Mouse (Mus musculus) thymus, postnatal 25 days (tissue): ENCODE measurements around the gene Scd2.
"Not testable (repeated sequence)": the region's sequence is repeated elsewhere in the genome, so short reads cannot be mapped to it uniquely, and the experiment has no call there.

Source experiments
- DNase-seq: peaks from one replicate; pipeline ENCODE4 v3.0.0; 2022

The Scd2 gene

GRCm38 (mm10) chr19:44274452-44274851, 19.0 kb upstream of the Scd2 start:
- DNase-seq: no peak

DNA sequence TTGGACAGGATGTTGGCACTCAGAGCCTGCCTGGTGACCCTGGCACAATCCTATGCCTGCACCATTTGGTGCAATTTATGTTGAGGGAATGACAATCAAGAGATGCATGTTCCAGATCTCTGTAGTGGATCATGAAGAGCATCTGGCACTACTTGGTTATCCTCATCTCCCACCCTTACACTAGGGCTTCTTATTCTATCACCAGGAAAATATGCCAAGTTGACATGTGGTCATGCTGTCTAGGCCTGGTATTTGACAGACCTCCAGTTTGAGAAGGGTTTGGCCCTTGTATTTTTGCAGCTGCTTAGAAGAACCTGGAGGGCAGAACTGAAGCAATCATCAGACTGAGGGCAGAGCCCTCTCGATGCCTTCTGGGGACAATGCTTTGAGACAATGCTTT, 18.1 kb upstream of the Scd2 start:
- no peak for DNase-seq

GRCm38 (mm10) chr19:44276861-44277260, 16.6 kb upstream of the Scd2 start:
- no peak for DNase-seq

DNA sequence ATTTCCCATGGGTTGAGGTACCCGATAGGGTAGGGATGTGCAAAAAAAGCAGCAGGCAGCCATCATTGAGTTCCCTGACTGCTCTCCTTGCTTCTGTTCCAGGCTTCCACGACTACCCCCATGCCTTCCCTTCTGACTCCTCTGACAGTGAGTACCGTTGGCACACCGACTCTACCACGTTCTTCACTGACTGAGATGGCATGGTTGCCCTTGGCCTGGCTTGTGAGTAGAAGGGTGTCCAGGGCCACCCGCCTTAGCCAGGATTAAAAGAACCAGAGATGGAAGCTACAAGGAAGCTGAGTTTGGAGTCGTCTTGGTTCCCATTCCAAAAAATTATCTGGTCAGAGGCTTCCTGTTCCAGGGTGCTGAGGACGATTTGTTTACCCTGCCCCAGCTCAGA, 15.5 kb upstream of the Scd2 start:
- no peak for DNase-seq

GRCm38 (mm10) chr19:44280755-44281154, 12.7 kb upstream of the Scd2 start:
- DNase-seq: peak; percentile 71

DNA sequence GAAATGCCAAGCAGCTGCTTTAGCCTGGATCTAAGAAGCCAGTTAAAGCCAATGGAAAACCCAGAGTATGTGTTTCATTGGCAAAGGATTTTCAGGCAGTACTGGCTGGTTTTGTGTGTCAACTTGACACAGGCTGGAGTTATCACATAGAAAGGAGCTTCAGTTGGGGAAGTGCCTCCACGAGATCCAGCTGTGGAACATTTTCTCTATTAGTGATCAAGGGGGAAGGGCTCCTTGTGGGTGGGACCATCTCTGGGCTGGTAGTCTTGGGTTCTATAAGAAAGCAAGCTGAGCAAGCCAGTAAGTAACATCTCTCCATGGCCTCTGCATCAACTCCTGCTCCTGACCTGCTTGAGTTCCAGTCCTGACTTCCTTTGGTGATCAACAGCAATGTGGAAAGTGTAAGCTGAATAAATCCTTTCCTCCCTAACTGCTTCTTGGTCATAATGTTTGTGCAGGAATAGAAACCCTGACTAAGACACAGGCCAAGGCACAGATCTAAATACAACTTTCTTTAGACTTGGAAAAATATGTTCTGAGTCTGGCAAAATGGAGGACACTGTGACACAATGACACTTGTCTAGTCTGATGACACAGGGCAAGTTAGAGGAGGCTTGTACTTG, 11.5 kb upstream of the Scd2 start:
- not testable (repeated sequence) for DNase-seq

GRCm38 (mm10) chr19:44282534-44283156, 10.8 kb upstream of the Scd2 start:
- peak; percentile 75 for DNase-seq

DNA sequence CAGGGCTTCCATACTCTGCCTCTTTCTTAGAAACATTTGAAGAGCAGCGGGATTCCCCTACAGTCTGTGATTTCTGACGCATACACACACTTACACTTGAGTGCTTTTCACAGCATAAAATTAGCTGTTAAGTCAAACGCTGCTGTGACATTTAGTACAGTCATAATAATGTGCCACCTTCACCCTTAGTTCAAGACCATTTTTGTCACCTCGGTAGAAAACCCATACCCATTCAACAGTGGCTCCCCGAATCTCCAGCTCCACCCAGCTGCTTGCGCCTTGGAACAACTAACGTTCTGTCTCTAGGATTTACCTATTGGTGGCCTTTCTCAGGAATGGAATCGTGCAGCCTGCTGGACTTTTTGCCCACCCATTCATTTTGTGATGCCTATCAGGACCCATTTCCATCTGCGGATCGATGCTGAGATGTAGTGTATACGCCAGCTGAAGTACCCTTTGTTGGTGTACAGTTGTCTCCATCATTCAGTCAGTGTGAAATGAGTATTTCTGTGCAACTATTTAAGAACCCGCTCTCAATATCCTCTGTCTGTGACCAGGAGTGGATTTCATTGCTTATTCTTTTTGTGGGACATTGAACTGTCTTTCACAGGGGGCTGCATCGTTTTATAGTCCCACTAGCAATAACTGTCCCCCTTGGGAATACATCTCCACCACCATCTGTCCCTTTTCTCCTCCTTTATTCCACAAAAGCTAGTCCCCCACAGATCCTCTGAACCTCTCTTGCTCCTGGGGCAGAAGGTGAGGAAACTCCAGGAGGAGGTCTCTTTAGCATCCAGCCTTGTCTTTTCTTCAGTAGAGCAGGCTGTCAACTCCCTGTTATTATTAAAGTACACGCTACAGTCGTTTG, 10.1 kb upstream of the Scd2 start:
- peak; percentile 32 for DNase-seq

- peak; percentile 94 for DNase-seq
These were observed 9.3 kb upstream of the Scd2 start for GRCm38 (mm10) chr19:44284025-44284695.

GRCm38 (mm10) chr19:44284723-44285122, 8.8 kb upstream of the Scd2 start:
- no peak for DNase-seq

- DNase-seq: no peak
These were observed 7.9 kb upstream of the Scd2 start for GRCm38 (mm10) chr19:44285554-44285953.

GRCm38 (mm10) chr19:44286109-44286508, 7.4 kb upstream of the Scd2 start:
- no peak for DNase-seq

- DNase-seq: no peak
These were observed 5.9 kb upstream of the Scd2 start for GRCm38 (mm10) chr19:44287415-44288110.

DNA sequence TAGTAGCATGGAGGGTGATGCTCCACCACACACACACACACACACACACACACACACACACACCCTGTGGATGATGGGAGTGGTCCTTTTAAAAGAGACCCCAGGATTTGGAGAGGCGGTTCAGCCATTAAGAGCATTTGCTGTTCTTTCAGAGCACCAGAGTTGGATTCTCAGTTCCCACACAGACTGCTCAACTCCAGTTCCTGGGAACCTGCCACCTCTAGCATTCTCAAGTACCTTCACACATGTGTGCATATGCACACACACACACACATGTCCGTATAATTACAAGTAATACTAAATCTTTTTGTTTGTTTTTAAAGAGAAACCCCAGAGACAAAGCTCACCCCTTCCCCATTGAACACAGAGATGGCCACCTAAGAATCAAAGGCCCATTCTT, 1.4 kb upstream of the Scd2 start:
- DNase-seq: no peak

DNA sequence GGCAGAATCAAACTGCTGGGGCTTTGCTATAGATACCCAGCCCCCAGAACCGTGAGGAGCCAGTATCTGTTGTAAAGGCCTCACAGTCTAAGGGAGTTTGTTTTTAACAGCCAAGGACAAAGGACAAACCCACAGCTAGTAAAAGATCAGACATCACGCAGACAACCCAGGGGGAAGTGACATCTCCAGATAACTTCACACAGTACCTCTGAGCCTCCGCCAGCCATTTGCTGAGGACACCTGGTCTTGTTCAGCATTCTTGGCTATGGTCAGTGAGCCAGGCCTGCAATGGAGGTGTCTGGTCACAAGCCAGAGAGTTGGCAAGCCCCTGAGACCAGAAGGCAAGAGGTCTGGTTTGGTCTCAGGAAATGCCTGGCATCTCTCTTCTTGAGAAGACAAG, 991 bp upstream of the Scd2 start:
- DNase-seq: peak; percentile 33

DNA sequence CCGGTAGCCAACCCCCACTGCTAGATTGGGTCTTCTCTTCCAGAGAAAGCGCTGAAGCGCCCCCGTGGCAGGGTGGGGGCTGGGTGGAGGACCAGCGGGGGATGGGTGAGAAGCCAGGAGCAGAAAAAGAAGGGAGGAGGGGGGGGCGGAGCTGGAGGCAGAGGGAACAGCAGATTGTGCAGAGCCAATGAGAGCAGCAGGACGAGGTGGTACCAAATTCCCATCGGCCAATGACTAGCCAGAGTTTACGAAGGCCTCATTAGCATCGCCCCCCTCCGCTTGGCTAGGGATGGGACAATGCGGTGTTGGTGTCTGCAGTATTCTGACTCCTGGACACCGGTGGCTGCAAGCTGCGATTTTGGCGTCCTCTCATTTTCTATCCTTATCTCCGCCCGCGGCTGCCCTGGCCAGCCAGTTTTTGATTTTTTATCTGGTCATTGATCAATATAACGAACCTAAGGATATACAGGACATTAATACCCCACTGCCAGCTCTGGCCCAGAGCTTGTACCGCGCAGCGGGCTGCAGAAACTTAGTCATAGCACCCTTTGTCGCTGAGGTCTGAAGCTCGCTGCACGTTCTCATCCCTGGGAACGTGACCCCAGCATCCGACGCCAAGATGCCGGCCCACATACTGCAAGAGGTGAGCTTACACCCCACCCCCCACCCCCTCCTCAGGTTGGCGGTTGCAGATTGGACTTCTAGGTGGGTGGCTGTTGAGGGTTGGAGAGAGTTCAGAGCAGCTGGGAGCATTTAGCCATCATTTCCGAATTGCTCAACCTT, 486 bp downstream of the Scd2 start:
- DNase-seq: peak; percentile 84

- peak; percentile 96 for DNase-seq
These were observed 1.1 kb downstream of the Scd2 start for GRCm38 (mm10) chr19:44294588-44295041.

- no peak for DNase-seq
These were observed 1.8 kb downstream of the Scd2 start for GRCm38 (mm10) chr19:44295251-44295650.

GRCm38 (mm10) chr19:44295741-44296140, 2.3 kb downstream of the Scd2 start:
- DNase-seq: peak; percentile 94

- peak; percentile 51 for DNase-seq
These were observed 2.7 kb downstream of the Scd2 start for GRCm38 (mm10) chr19:44296186-44296585.

GRCm38 (mm10) chr19:44297068-44297760, 3.7 kb downstream of the Scd2 start:
- no peak for DNase-seq
